Mouse (Mus musculus): ENCODE results near the gene Fam114a2. TPM values are rescaled to one million over a fixed set of nuclear protein-coding genes. Genes with fewer than 3 reads are reported as not detected.

Fam114a2 gene
- polyA plus RNA-seq, 1 experiment from 2014 or later, result 57.4 TPM

Other genes starting within 250 kb of the Fam114a2 start
- 25.9 and 28.8 TPM in 2 replicates for gene Mfap3, start within 50 bp of the Fam114a2 start, polyA plus RNA-seq (2015; fragmentation: Nextera tagmentation; extraction: Ambion mirVana)
- 8.9 and 13.1 TPM in 2 replicates for gene Galnt10, start 126.8 kb upstream of the Fam114a2 start, polyA plus RNA-seq (2015; fragmentation: Nextera tagmentation; extraction: Ambion mirVana)